Mouse (Mus musculus) midbrain, embryonic 11.5 days (tissue): ENCODE measurements at regions not wholly inside any gene's neighbourhood (a gene's known extent, or its start where the extent isn't known, plus 50 kb on each side); places are given as distances from the start of the nearest gene placed in this dataset. TPM values are rescaled to one million over a fixed set of nuclear protein-coding genes. Genes with fewer than 3 reads are reported as not detected.

ENCODE experiments used
- ATAC-seq: fragments of 200-750 bp; cut with Nextera tagmentation; 2 replicates; pipeline ENCODE4 v1.8.0; 2017; ENCODE audit warnings: moderate TSS enrichment, moderate library complexity; ENCODE audit not compliant: low FRiP score
- DNase-seq: peaks from one replicate; pipeline ENCODE4 v3.0.0; 2015; ENCODE audit warnings: low spot score; ENCODE audit errors: missing footprints
- H3K27ac ChIP-seq: fragments of 300-500 bp; sonication (generic); 2 replicates; pipeline ENCODE4 v1.5.1; 2014; ENCODE audit warnings: low read depth, low read length
- H3K27me3 ChIP-seq: fragments of 300-500 bp; sonication (generic); 2 replicates; pipeline ENCODE4 v1.6.1; 2014; ENCODE audit warnings: mild to moderate bottlenecking, low read length, moderate library complexity, mixed read lengths; ENCODE audit not compliant: control insufficient read depth, insufficient read depth
- H3K36me3 ChIP-seq: fragments of 300-500 bp; sonication (generic); 2 replicates; pipeline ENCODE4 v1.6.1; 2014; ENCODE audit warnings: mild to moderate bottlenecking, low read length, moderate library complexity, mixed read lengths; ENCODE audit not compliant: control insufficient read depth, insufficient read depth
- H3K4me1 ChIP-seq: fragments of 300-500 bp; sonication (generic); 2 replicates; pipeline ENCODE4 v1.6.1; 2014; ENCODE audit warnings: low read length; ENCODE audit not compliant: control insufficient read depth, insufficient read depth
- H3K4me2 ChIP-seq: fragments of 300-500 bp; sonication (generic); 2 replicates; pipeline ENCODE4 v1.6.1; 2014; ENCODE audit warnings: mild to moderate bottlenecking, moderate library complexity
- H3K4me3 ChIP-seq: fragments of 300-500 bp; sonication (generic); 2 replicates; pipeline ENCODE4 v1.5.1; 2014; ENCODE audit warnings: low read depth, low read length
- H3K9ac ChIP-seq: fragments of 300-500 bp; sonication (generic); 2 replicates; pipeline ENCODE4 v1.6.1; 2014; ENCODE audit warnings: low read length
- H3K9me3 ChIP-seq: fragments of 300-500 bp; sonication (generic); 2 replicates; pipeline ENCODE4 v1.6.1; 2016; ENCODE audit warnings: low read length; ENCODE audit not compliant: control insufficient read depth
- WGBS: fragments of 180-500 bp; shearing (Covaris S2); extraction: QIAGEN DNeasy Blood & Tissue Kit; methylation state at CpG from one replicate; pipeline ENCODE4 v1.1.7; 2014; 5-methylcytosine and 5-hydroxymethylcytosine counted together
- microRNA-seq: library from miRNA; unstranded; fragments of <30 nt; microRNA quantifications from one replicate; pipeline ENCODE4, GENCODE M21; 2017

GRCm38 (mm10) chr7:53854077-53854476 lies 981.2 kb upstream of the Luzp2 start:
- H3K4me1 ChIP-seq: no peaks in the 10 kb centered on the region
- no peaks in the 10 kb centered on the region for H3K9me3 ChIP-seq
- 63% methylated on average over 3 of the region's 3 CpGs for WGBS
- H3K4me2 ChIP-seq: no peak overlapping the region
- no peak overlapping the region for H3K27ac ChIP-seq
- DNase-seq: no peak
- no peaks in the 10 kb centered on the region for H3K36me3 ChIP-seq
- ATAC-seq: no peak
- no peaks in the 10 kb centered on the region for H3K27me3 ChIP-seq
- no peak overlapping the region for H3K4me3 ChIP-seq
- no peak overlapping the region for H3K9ac ChIP-seq

DNA sequence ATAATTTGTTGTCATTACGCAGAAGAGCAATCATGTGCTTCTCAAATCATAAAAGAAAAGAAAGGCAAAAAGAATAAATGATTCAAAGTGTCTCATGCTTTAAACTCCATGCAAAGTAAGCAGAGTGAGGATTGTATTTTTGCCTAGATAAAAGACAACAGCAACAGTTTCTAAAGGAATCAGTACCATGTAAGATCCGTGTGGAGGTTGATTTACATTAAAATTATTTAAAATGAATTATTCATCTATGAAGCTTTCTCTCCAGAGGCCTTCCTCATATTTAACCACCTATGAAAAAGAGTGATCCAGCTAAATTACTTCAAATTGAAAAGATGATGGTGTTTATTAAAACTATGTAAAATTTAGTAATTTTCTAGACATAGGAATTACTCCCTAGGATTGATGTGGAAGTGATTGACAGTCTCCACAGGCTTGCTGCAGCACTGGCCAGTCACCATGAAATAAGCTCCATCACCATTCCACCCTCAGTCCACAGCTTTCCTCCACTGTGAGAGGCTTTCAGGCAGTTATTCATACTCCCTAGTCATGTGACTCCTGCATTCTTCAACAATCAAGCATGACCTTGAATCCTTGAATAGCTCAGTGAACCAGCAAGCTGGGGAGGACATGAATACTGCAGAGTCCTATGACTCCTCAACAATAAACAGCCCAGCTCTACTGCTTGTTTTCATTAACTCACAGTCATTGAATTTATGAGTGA lies 962.7 kb upstream of the Luzp2 start:
- 69% methylated on average over 2 of the region's 2 CpGs for WGBS

DNA sequence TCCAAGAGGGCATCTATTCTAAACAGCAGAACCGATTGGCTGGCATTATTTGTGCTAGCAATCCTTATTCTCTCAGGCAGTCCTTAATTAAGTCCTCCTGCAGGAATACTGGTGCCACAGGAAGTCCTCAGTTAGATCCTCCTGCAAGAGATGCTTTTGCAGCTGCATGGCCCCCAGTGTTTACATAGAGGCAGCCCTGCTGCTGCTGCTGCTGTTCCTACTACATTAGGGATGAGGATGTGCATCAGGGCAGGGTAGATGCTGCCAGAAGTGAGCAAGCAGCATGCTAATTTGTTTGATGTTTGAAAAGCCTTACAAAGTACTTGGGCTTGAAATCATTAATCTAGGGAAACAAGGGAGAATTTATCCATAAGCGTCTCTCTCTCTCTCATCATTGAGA lies 922.3 kb upstream of the Luzp2 start:
- 68% methylated on average over 2 of the region's 2 CpGs for WGBS
- ATAC-seq: no peak

More for the DNA sequence above, 962.7 kb upstream of the Luzp2 start:
- Histone ChIP-seq H3K27me3 (no peaks in the 10 kb centered on the region), H3K27ac (no peak overlapping the region), H3K4me2 (no peak overlapping the region), H3K36me3 (no peaks in the 10 kb centered on the region), H3K9ac (no peak overlapping the region), H3K4me3 (no peak overlapping the region), H3K9me3 (no peaks in the 10 kb centered on the region), H3K4me1 (0 out of 2 replicates have a peak, but pooled peaks cover 2% of the 10 kb centered on the region)
- peak; percentile 39 for DNase-seq
- peak; percentile 95 for ATAC-seq

DNA sequence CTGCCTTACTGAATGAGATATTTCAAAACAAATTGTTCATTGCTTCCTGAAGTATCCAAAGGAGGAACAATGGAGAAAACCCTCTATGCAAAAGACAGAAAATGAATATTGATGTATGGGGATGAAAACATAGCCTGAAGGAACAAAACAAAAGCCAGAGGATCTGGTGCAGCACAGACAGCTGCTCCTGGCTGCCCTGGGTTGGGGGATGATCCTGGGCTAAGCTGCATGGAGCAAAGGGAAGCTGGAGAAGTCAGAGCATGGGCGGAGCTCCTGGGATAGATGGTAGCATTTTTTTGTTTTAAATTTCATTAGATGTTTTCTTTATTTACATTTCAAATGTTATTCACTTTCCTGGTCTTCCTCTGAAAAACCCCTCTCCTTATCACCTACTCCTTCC lies 879.6 kb upstream of the Luzp2 start:
- Histone ChIP-seq H3K4me2 (no peak overlapping the region), H3K27me3 (no peaks in the 10 kb centered on the region), H3K4me3 (no peak overlapping the region), H3K36me3 (no peaks in the 10 kb centered on the region), H3K27ac (no peak overlapping the region), H3K9ac (no peak overlapping the region), H3K4me1 (no peaks in the 10 kb centered on the region), H3K9me3 (no peaks in the 10 kb centered on the region)
- 83% methylated on average over 1 of the region's 1 CpGs for WGBS
- DNase-seq (no peak), ATAC-seq (no peak)

More for the DNA sequence above, 922.3 kb upstream of the Luzp2 start:
- H3K36me3 ChIP-seq: no peaks in the 10 kb centered on the region
- no peak overlapping the region for H3K4me2 ChIP-seq
- DNase-seq: no peak
- H3K4me1 ChIP-seq: no peaks in the 10 kb centered on the region
- no peak overlapping the region for H3K27ac ChIP-seq
- H3K9ac ChIP-seq: no peak overlapping the region
- no peaks in the 10 kb centered on the region for H3K9me3 ChIP-seq
- no peak overlapping the region for H3K4me3 ChIP-seq
- no peaks in the 10 kb centered on the region for H3K27me3 ChIP-seq

GRCm38 (mm10) chr7:53975480-53975879 lies 859.8 kb upstream of the Luzp2 start:
- H3K27me3 ChIP-seq: no peaks in the 10 kb centered on the region
- no peak for ATAC-seq

DNA sequence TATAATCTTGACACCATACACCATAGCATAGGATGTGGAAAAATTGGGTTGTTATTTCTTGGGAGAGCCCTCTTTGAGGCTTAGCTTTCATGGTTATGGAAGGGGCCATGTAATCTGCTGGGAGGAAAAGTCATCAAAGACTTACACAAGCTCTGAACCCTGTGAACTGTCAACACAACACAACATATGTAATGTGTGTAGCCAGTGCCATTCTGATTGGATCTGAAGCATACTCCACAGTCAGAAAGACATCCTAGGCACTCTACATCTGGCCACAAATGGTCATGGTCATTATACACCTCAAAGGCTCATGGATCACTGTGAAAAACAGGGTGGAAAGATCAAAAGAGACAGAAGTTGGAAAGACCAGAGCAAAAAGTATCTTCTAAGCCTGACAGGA lies 839.3 kb upstream of the Luzp2 start:
- Histone ChIP-seq H3K9me3 (no peaks in the 10 kb centered on the region), H3K4me2 (no peak overlapping the region), H3K36me3 (no peaks in the 10 kb centered on the region), H3K9ac (no peak overlapping the region), H3K27me3 (no peaks in the 10 kb centered on the region), H3K4me1 (no peaks in the 10 kb centered on the region), H3K27ac (no peak overlapping the region), H3K4me3 (no peak overlapping the region)
- ATAC-seq (no peak), DNase-seq (no peak)

More at GRCm38 (mm10) chr7:53975480-53975879, 859.8 kb upstream of the Luzp2 start:
- DNase-seq: no peak
- H3K27ac ChIP-seq: no peak overlapping the region
- H3K4me1 ChIP-seq: no peaks in the 10 kb centered on the region
- no peak overlapping the region for H3K4me3 ChIP-seq
- H3K9me3 ChIP-seq: no peaks in the 10 kb centered on the region
- H3K9ac ChIP-seq: no peak overlapping the region
- H3K4me2 ChIP-seq: no peak overlapping the region
- no peaks in the 10 kb centered on the region for H3K36me3 ChIP-seq

GRCm38 (mm10) chr7:54008684-54009083 lies 826.6 kb upstream of the Luzp2 start:
- DNase-seq (no peak), ATAC-seq (no peak)
- no peak overlapping the region for H3K9ac ChIP-seq
- H3K36me3 ChIP-seq: no peaks in the 10 kb centered on the region
- WGBS: 72% methylated on average over 3 of the region's 3 CpGs
- H3K4me1 ChIP-seq: no peaks in the 10 kb centered on the region
- no peak overlapping the region for H3K4me2 ChIP-seq
- H3K4me3 ChIP-seq: no peak overlapping the region
- H3K27ac ChIP-seq: no peak overlapping the region
- no peaks in the 10 kb centered on the region for H3K9me3 ChIP-seq
- H3K27me3 ChIP-seq: no peaks in the 10 kb centered on the region

Small RNAs in the stretch of these regions (microRNA-seq; reads per million reads assigned to microRNA genes)
- gene Gm27921: not detected
- gene Mir6238: not detected
